Mouse (Mus musculus): ENCODE results near the gene Rasgrp2. TPM values are rescaled to one million over a fixed set of nuclear protein-coding genes. Genes with fewer than 3 reads are reported as not detected.
A peak's percentile ranks its signal among the peaks of the same experiment; 100 is the strongest.

Gene Rasgrp2
- polyA plus RNA-seq, 1 experiment from 2014 or later, result 38.5 TPM

DNA sequence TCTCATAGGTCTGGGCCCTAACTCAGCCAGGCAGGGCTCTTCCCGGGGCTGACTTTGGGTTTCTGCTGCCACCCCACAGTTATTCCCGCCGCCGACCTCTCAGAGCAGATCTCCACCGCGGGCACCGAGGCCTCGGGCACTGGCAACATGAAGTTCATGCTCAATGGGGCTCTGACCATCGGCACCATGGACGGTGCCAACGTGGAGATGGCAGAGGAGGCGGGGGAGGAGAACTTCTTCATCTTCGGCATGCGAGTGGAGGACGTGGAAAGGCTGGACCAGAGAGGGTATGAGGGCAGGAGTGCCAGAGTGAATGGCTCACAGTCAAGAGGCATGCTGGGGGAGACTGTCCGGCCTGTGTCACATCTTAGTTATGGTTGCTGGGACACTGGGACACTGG is 5.5 kb upstream of the Rasgrp2 start:
- no peaks in the 10 kb centered on the region for H3K9me3 ChIP-seq (ENCODE audit: control insufficient read depth)
- 0 out of 2 replicates have a peak, but pooled peaks cover 5% of the 10 kb centered on the region for H3K27me3 ChIP-seq (replicated peaks; ENCODE audit: control insufficient read depth, insufficient read depth, low read length)
- H3K36me3 ChIP-seq (ENCODE audit: control insufficient read depth, insufficient read depth), result no peaks in the 10 kb centered on the region; the same call in 1 of the 2 replicates
- H3K9ac ChIP-seq (ENCODE audit: low read depth, low read length), result no peak overlapping the region
- H3K27ac ChIP-seq (ENCODE audit: low read depth, low read length), result no peak overlapping the region
- no peak for TF ChIP-seq CTCF (IDR thresholded peaks at IDR 0.05; ENCODE audit: low read depth)
- 92% methylated on average over 16 of the region's 16 CpGs for WGBS
- no peak for ATAC-seq
- no peak overlapping the region for H3K4me3 ChIP-seq (ENCODE audit: low read depth, low read length)
- H3K4me1 ChIP-seq (replicated peaks; ENCODE audit: control insufficient read depth, insufficient read depth, low read length), result peaks cover under 1% of the 10 kb centered on the region; the same call in 1 of the 2 replicates
- H3K4me2 ChIP-seq (replicated peaks; ENCODE audit: low read depth), result no peak overlapping the region

GRCm38 (mm10) chr19:6396237-6396636 is 2.9 kb upstream of the Rasgrp2 start:
- Histone ChIP-seq H3K9ac (ENCODE audit: low read depth, low read length) (no peak overlapping the region), H3K27ac (ENCODE audit: low read depth, low read length) (no peak overlapping the region), H3K4me3 (ENCODE audit: low read depth, low read length) (no peak overlapping the region), H3K27me3 (replicated peaks; ENCODE audit: control insufficient read depth, insufficient read depth, low read length) (peaks cover 17% of the 10 kb centered on the region), H3K9me3 (ENCODE audit: control insufficient read depth) (no peaks in the 10 kb centered on the region), H3K4me2 (replicated peaks; ENCODE audit: low read depth) (no peak overlapping the region), H3K4me1 (replicated peaks; ENCODE audit: control insufficient read depth, insufficient read depth, low read length) (peaks cover 8% of the 10 kb centered on the region; the same call in 1 of the 2 replicates), H3K36me3 (ENCODE audit: control insufficient read depth, insufficient read depth) (no peaks in the 10 kb centered on the region; the same call in 1 of the 2 replicates)
- ATAC-seq, result no peak
- WGBS, result 92% methylated on average over 5 of the region's 5 CpGs
- TF ChIP-seq CTCF (IDR thresholded peaks at IDR 0.05; ENCODE audit: low read depth), result no peak

GRCm38 (mm10) chr19:6397582-6398249 is 1.4 kb upstream of the Rasgrp2 start:
- Histone ChIP-seq H3K9me3 (ENCODE audit: control insufficient read depth) (no peaks in the 10 kb centered on the region), H3K27me3 (replicated peaks; ENCODE audit: control insufficient read depth, insufficient read depth, low read length) (peaks cover 27% of the 10 kb centered on the region), H3K4me1 (replicated peaks; ENCODE audit: control insufficient read depth, insufficient read depth, low read length) (peaks cover 14% of the 10 kb centered on the region; the same call in 1 of the 2 replicates), H3K36me3 (ENCODE audit: control insufficient read depth, insufficient read depth) (no peaks in the 10 kb centered on the region; the same call in 1 of the 2 replicates), H3K4me2 (replicated peaks; ENCODE audit: low read depth) (no peak overlapping the region), H3K9ac (ENCODE audit: low read depth, low read length) (no peak overlapping the region), H3K27ac (ENCODE audit: low read depth, low read length) (no peak overlapping the region), H3K4me3 (ENCODE audit: low read depth, low read length) (no peak overlapping the region)
- TF ChIP-seq CTCF (IDR thresholded peaks at IDR 0.05; ENCODE audit: low read depth), result no peak
- ATAC-seq, result no peak
- WGBS, result 84% methylated on average over 22 of the region's 22 CpGs

- TF ChIP-seq CTCF (IDR thresholded peaks at IDR 0.05; ENCODE audit: low read depth), result no peak
- Histone ChIP-seq H3K4me1 (replicated peaks; ENCODE audit: control insufficient read depth, insufficient read depth, low read length) (peaks cover 14% of the 10 kb centered on the region; the same call in 1 of the 2 replicates), H3K27ac (ENCODE audit: low read depth, low read length) (peak overlapping the region; percentile 15; the same call in 1 of the 2 replicates), H3K4me2 (replicated peaks; ENCODE audit: low read depth) (peak overlapping the region; percentile 78), H3K9me3 (ENCODE audit: control insufficient read depth) (no peaks in the 10 kb centered on the region), H3K4me3 (ENCODE audit: low read depth, low read length) (peak overlapping the region; percentile 52), H3K36me3 (ENCODE audit: control insufficient read depth, insufficient read depth) (no peaks in the 10 kb centered on the region), H3K9ac (ENCODE audit: low read depth, low read length) (0 out of 2 replicates have a peak overlapping the region, but pooled peaks have one; percentile 19), H3K27me3 (replicated peaks; ENCODE audit: control insufficient read depth, insufficient read depth, low read length) (peaks cover 30% of the 10 kb centered on the region)
- 0 out of 2 replicates have a peak, but pooled peaks have one; percentile 22 for ATAC-seq
- WGBS, result under 1% methylated on average over 38 of the region's 39 CpGs
These were observed 474 bp upstream of the Rasgrp2 start for GRCm38 (mm10) chr19:6398447-6399284.

DNA sequence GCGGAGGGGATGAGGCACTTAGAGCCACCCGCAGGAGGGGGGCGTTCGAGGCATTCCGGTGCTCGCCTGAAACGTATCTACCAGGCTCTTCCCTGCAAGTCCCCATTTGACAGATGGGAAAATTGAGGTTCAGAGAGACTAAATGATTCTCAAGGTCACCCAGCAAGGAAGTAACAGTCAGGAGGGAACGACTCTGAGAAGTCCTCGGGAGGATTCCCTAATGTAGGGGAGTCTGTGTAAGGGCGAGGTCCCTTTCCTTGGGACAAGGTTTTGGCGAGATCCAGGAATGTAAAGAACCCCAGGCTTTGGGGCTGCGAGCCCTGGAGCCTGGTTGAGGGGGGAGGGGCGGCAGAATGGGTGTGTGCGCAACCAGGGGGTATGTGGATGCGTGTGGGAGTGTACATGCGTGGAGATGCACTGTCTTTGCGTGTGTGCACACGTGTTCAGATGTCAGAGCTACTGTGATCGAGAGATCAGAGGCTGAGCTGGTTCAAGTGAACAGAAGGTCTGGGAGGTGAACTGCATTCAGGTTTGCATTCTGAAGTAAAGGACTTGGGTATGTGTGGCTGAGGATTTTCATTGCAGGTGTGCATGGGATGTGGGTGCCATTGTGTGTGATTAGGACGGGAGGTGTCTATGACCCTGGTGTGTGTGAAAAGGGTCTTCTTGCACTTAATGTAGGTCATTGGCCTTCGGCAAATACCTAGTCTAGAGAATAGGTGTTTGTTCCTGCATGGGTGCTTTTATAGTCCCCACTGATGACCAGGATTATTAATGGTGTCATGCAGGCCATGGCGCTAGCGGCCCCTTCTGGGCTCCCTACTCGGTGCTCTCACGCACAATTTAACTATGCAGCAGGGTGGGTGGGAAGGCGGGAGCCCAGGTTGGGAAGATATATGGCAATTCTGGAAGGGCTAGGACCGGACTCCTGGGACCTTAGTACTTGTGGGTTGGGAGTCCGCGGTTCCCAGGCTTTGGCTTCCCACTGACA is 1.3 kb downstream of the Rasgrp2 start:
- no peak overlapping the region for H3K27ac ChIP-seq (ENCODE audit: low read depth, low read length)
- H3K4me2 ChIP-seq (replicated peaks; ENCODE audit: low read depth), result peak overlapping the region; percentile 78
- no peak for ATAC-seq
- peaks cover 30% of the 10 kb centered on the region for H3K27me3 ChIP-seq (replicated peaks; ENCODE audit: control insufficient read depth, insufficient read depth, low read length)
- no peaks in the 10 kb centered on the region for H3K9me3 ChIP-seq (ENCODE audit: control insufficient read depth)
- TF ChIP-seq CTCF (IDR thresholded peaks at IDR 0.05; ENCODE audit: low read depth), result peak; percentile 38; the same call in 1 of the 2 replicates
- peaks cover 14% of the 10 kb centered on the region; the same call in 1 of the 2 replicates for H3K4me1 ChIP-seq (replicated peaks; ENCODE audit: control insufficient read depth, insufficient read depth, low read length)
- H3K9ac ChIP-seq (ENCODE audit: low read depth, low read length), result no peak overlapping the region
- H3K4me3 ChIP-seq (ENCODE audit: low read depth, low read length), result peak overlapping the region; percentile 52
- WGBS, result 2% methylated on average over 29 of the region's 29 CpGs
- no peaks in the 10 kb centered on the region for H3K36me3 ChIP-seq (ENCODE audit: control insufficient read depth, insufficient read depth)
